Mouse (Mus musculus): ENCODE measurements around the gene Golga3. TPM values are rescaled to one million over a fixed set of nuclear protein-coding genes. Genes with fewer than 3 reads are reported as not detected.
A peak's percentile ranks its signal among the peaks of the same experiment; 100 is the strongest.

Golga3 gene
- polyA plus RNA-seq, 1 experiment from 2014 or later, result 17.9 TPM

DNA sequence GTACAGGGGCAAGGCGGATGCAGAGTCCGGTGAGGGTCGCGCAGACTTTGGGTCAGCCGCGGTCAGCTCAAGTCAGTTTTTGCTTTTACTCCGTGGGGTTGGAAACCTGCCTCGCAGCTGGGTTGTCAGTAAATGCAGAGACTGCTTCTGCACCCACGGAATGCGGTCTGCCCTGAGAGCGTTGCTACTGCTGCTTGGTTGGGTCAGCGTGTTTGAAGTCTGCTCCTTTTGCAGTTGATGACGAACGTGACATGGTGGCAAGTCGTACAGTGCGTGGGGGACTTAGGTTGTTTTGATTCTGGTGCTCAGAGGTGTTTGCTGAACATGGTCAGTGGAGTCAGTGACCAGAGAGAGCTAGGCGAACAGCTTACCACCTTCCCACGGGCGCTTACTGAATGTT is 520 bp downstream of the Golga3 start:
- no peak for ATAC-seq (ENCODE audit: low FRiP score)
- Histone ChIP-seq H3K4me2 (peak overlapping the region; percentile 87), H3K36me3 (ENCODE audit: control insufficient read depth, insufficient read depth, low read length) (no peaks in the 10 kb centered on the region), H3K4me1 (ENCODE audit: control insufficient read depth, insufficient read depth, low read length) (peaks cover 6% of the 10 kb centered on the region), H3K4me3 (ENCODE audit: low read depth, low read length) (peak overlapping the region; percentile 94), H3K9me3 (ENCODE audit: control insufficient read depth, low read length) (no peaks in the 10 kb centered on the region), H3K27me3 (ENCODE audit: control insufficient read depth, insufficient read depth, low read length) (no peaks in the 10 kb centered on the region), H3K27ac (ENCODE audit: low read depth, low read length) (no peak overlapping the region), H3K9ac (ENCODE audit: low read length) (peak overlapping the region; percentile 87)
- no peak for DNase-seq (ENCODE audit: low spot score, missing footprints)
- WGBS, result 4% methylated on average over 19 of the region's 19 CpGs

DNA sequence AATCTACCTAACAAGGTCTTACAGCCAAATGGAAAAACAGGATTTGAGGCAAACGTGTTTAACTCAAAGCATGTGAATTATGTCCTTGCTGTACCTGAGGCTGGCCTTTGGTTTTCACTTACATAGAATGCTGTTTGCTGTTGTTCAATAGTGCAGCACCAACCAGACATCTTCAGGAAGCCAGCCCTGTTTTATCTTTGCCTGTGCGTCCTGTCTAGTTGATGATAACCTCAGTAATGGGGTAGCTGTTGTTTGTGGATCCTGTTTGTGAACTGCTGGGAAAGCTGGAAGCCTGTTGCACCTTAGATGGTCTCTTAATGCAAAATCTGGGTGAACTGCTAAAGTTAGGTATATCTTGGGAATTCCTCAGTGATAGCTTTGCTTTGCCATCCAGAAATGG is 2.1 kb downstream of the Golga3 start:
- WGBS, result 86% methylated on average over 2 of the region's 2 CpGs
- no peak for DNase-seq (ENCODE audit: low spot score, missing footprints)
- H3K27ac ChIP-seq (ENCODE audit: low read depth, low read length), result no peak overlapping the region

DNA sequence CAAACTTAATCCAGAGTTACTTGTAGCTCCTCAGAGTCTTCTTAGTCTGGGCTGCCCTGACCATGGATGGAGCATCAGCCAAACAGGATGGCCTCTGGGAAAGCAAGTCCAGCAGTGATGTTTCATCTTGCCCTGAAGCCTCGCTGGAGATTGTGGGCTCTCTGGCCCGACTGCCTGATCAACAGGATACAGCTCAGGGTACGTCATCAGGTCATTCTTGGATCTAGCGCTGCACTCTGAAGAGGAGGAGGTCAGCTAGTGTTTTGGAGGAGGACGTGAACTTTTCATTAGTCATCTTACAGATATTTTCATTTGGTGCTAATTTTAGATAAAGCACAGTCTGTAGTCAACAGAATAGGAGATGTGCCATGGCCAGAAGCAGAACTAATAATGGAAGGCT is 5.2 kb downstream of the Golga3 start:
- Histone ChIP-seq H3K9ac (ENCODE audit: low read length) (no peak overlapping the region), H3K36me3 (ENCODE audit: control insufficient read depth, insufficient read depth, low read length) (peaks cover 15% of the 10 kb centered on the region; the same call in 1 of the 2 replicates), H3K4me2 (no peak overlapping the region), H3K4me3 (ENCODE audit: low read depth, low read length) (no peak overlapping the region), H3K27me3 (ENCODE audit: control insufficient read depth, insufficient read depth, low read length) (no peaks in the 10 kb centered on the region), H3K9me3 (ENCODE audit: control insufficient read depth, low read length) (no peaks in the 10 kb centered on the region), H3K4me1 (ENCODE audit: control insufficient read depth, insufficient read depth, low read length) (peaks cover 6% of the 10 kb centered on the region), H3K27ac (ENCODE audit: low read depth, low read length) (no peak overlapping the region)
- DNase-seq (ENCODE audit: low spot score, missing footprints) (no peak), ATAC-seq (ENCODE audit: low FRiP score) (no peak)
- WGBS, result 92% methylated on average over 5 of the region's 5 CpGs

More for the DNA sequence above, 2.1 kb downstream of the Golga3 start:
- Histone ChIP-seq H3K4me3 (ENCODE audit: low read depth, low read length) (no peak overlapping the region), H3K27me3 (ENCODE audit: control insufficient read depth, insufficient read depth, low read length) (no peaks in the 10 kb centered on the region), H3K4me1 (ENCODE audit: control insufficient read depth, insufficient read depth, low read length) (peaks cover 6% of the 10 kb centered on the region), H3K4me2 (no peak overlapping the region), H3K9ac (ENCODE audit: low read length) (no peak overlapping the region), H3K9me3 (ENCODE audit: control insufficient read depth, low read length) (no peaks in the 10 kb centered on the region), H3K36me3 (ENCODE audit: control insufficient read depth, insufficient read depth, low read length) (no peaks in the 10 kb centered on the region)
- ATAC-seq (ENCODE audit: low FRiP score), result no peak

- Histone ChIP-seq H3K27ac (ENCODE audit: low read depth, low read length) (no peak overlapping the region), H3K4me2 (no peak overlapping the region), H3K4me1 (ENCODE audit: control insufficient read depth, insufficient read depth, low read length) (no peaks in the 10 kb centered on the region), H3K4me3 (ENCODE audit: low read depth, low read length) (no peak overlapping the region), H3K27me3 (ENCODE audit: control insufficient read depth, insufficient read depth, low read length) (no peaks in the 10 kb centered on the region), H3K9me3 (ENCODE audit: control insufficient read depth, low read length) (no peaks in the 10 kb centered on the region), H3K36me3 (ENCODE audit: control insufficient read depth, insufficient read depth, low read length) (peaks cover 20% of the 10 kb centered on the region), H3K9ac (ENCODE audit: low read length) (no peak overlapping the region)
- no peak for DNase-seq (ENCODE audit: low spot score, missing footprints)
- 91% methylated on average over 10 of the region's 10 CpGs for WGBS
- no peak for ATAC-seq (ENCODE audit: low FRiP score)
Measured at GRCm38 (mm10) chr5:110203164-110203895, 26.8 kb downstream of the Golga3 start.

GRCm38 (mm10) chr5:110204777-110205176 is 28.3 kb downstream of the Golga3 start:
- Histone ChIP-seq H3K9ac (ENCODE audit: low read length) (no peak overlapping the region), H3K27me3 (ENCODE audit: control insufficient read depth, insufficient read depth, low read length) (no peaks in the 10 kb centered on the region), H3K9me3 (ENCODE audit: control insufficient read depth, low read length) (no peaks in the 10 kb centered on the region), H3K4me3 (ENCODE audit: low read depth, low read length) (no peak overlapping the region), H3K4me2 (no peak overlapping the region), H3K36me3 (ENCODE audit: control insufficient read depth, insufficient read depth, low read length) (peaks cover 23% of the 10 kb centered on the region), H3K4me1 (ENCODE audit: control insufficient read depth, insufficient read depth, low read length) (no peaks in the 10 kb centered on the region), H3K27ac (ENCODE audit: low read depth, low read length) (no peak overlapping the region)
- WGBS, result 85% methylated on average over 6 of the region's 6 CpGs
- DNase-seq (ENCODE audit: low spot score, missing footprints) (peak; percentile 62), ATAC-seq (ENCODE audit: low FRiP score) (no peak)

- H3K4me3 ChIP-seq (ENCODE audit: low read depth, low read length), result no peak overlapping the region
- H3K9me3 ChIP-seq (ENCODE audit: control insufficient read depth, low read length), result no peaks in the 10 kb centered on the region
- no peak overlapping the region for H3K27ac ChIP-seq (ENCODE audit: low read depth, low read length)
- H3K27me3 ChIP-seq (ENCODE audit: control insufficient read depth, insufficient read depth, low read length), result no peaks in the 10 kb centered on the region
- no peaks in the 10 kb centered on the region for H3K4me1 ChIP-seq (ENCODE audit: control insufficient read depth, insufficient read depth, low read length)
- 83% methylated on average over 2 of the region's 2 CpGs for WGBS
- H3K36me3 ChIP-seq (ENCODE audit: control insufficient read depth, insufficient read depth, low read length), result peaks cover 24% of the 10 kb centered on the region
- no peak overlapping the region for H3K4me2 ChIP-seq
- DNase-seq (ENCODE audit: low spot score, missing footprints), result no peak
- no peak for ATAC-seq (ENCODE audit: low FRiP score)
- H3K9ac ChIP-seq (ENCODE audit: low read length), result no peak overlapping the region
Measured at GRCm38 (mm10) chr5:110211312-110211711, 34.8 kb downstream of the Golga3 start.

DNA sequence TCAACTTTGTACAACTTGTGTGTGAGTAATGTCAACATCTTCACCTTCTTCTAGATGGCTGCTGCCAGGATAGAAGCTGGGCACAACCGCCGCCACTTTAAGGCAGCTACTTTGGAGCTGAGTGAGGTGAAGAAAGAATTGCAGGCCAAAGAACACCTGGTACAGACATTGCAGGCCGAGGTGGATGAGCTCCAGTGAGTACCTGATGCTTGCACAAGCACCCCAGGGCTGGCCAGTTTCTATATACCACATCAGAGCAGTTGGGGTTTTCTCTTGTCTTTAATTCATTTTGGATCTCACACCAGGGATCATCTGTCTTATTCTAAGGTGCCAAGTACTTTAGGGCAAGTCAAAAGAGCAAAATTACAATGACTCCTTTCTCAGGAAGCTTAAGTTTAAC is 40.3 kb downstream of the Golga3 start:
- no peak overlapping the region for H3K4me2 ChIP-seq
- no peak for ATAC-seq (ENCODE audit: low FRiP score)
- H3K36me3 ChIP-seq (ENCODE audit: control insufficient read depth, insufficient read depth, low read length), result peaks cover 25% of the 10 kb centered on the region
- peak; percentile 33 for DNase-seq (ENCODE audit: low spot score, missing footprints)
- 90% methylated on average over 3 of the region's 3 CpGs for WGBS
- H3K4me3 ChIP-seq (ENCODE audit: low read depth, low read length), result no peak overlapping the region
- no peaks in the 10 kb centered on the region for H3K4me1 ChIP-seq (ENCODE audit: control insufficient read depth, insufficient read depth, low read length)
- H3K27me3 ChIP-seq (ENCODE audit: control insufficient read depth, insufficient read depth, low read length), result no peaks in the 10 kb centered on the region
- H3K9ac ChIP-seq (ENCODE audit: low read length), result no peak overlapping the region
- no peak overlapping the region for H3K27ac ChIP-seq (ENCODE audit: low read depth, low read length)
- H3K9me3 ChIP-seq (ENCODE audit: control insufficient read depth, low read length), result no peaks in the 10 kb centered on the region

DNA sequence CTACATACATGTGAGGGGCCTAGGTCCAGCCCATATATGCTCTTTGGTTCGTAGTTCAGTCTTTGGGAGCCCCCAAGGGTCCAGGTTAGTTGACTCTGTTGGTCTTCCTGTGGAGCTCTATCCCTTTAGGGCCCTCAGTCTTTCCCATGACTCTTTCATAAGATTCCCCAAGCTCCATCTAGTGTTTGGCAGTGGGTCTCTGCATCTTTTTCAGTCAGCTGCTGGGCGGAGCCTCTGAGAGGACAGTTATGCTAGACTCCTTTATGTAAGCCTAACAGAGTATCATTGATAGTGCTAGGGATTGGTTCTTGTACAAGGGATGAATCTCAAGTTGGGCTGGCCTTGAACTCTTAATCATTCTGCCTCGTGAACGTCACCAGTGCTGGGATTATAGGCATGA is 43.8 kb downstream of the Golga3 start:
- no peak overlapping the region for H3K27ac ChIP-seq (ENCODE audit: low read depth, low read length)
- no peak overlapping the region for H3K9ac ChIP-seq (ENCODE audit: low read length)
- WGBS, result 94% methylated on average over 4 of the region's 4 CpGs
- H3K36me3 ChIP-seq (ENCODE audit: control insufficient read depth, insufficient read depth, low read length), result peaks cover 21% of the 10 kb centered on the region; the same call in 1 of the 2 replicates
- H3K27me3 ChIP-seq (ENCODE audit: control insufficient read depth, insufficient read depth, low read length), result no peaks in the 10 kb centered on the region
- DNase-seq (ENCODE audit: low spot score, missing footprints) (no peak), ATAC-seq (ENCODE audit: low FRiP score) (no peak)
- H3K4me2 ChIP-seq, result no peak overlapping the region
- no peak overlapping the region for H3K4me3 ChIP-seq (ENCODE audit: low read depth, low read length)
- no peaks in the 10 kb centered on the region for H3K9me3 ChIP-seq (ENCODE audit: control insufficient read depth, low read length)
- no peaks in the 10 kb centered on the region for H3K4me1 ChIP-seq (ENCODE audit: control insufficient read depth, insufficient read depth, low read length)

DNA sequence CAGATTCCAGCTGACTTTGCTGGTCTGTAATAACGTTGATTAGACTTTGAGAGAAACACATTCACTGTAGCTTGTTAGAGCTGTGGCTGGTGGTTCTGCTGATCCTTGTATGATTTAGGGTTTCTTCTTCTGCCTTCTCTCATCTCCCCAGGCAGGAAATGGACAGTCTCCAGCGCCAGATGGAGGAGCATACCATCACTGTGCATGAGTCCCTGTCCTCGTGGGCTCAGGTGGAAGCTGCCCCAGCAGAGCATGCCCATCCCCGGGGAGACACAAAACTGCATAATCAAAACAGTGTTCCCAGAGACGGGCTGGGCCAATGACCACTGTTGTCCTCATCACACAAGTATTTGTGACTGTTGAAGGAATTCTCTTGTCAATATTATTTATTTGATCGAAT is 46.3 kb downstream of the Golga3 start:
- Histone ChIP-seq H3K4me2 (no peak overlapping the region), H3K4me3 (ENCODE audit: low read depth, low read length) (no peak overlapping the region), H3K9me3 (ENCODE audit: control insufficient read depth, low read length) (no peaks in the 10 kb centered on the region), H3K36me3 (ENCODE audit: control insufficient read depth, insufficient read depth, low read length) (peaks cover 14% of the 10 kb centered on the region), H3K9ac (ENCODE audit: low read length) (no peak overlapping the region), H3K4me1 (ENCODE audit: control insufficient read depth, insufficient read depth, low read length) (no peaks in the 10 kb centered on the region), H3K27ac (ENCODE audit: low read depth, low read length) (no peak overlapping the region), H3K27me3 (ENCODE audit: control insufficient read depth, insufficient read depth, low read length) (no peaks in the 10 kb centered on the region)
- ATAC-seq (ENCODE audit: low FRiP score) (no peak), DNase-seq (ENCODE audit: low spot score, missing footprints) (no peak)
- 88% methylated on average over 6 of the region's 6 CpGs for WGBS

All from midbrain, embryonic 11.5 days (tissue).